Mouse (Mus musculus) bone marrow, adult 2 months (tissue): ENCODE data around the gene Cradd. TPM values are rescaled to one million over a fixed set of nuclear protein-coding genes. Genes with fewer than 3 reads are reported as not detected.

ENCODE experiments used
- H3K27ac ChIP-seq: fragments of 200-500 bp; 2 replicates; pipeline ENCODE4 v1.5.1; 2012; ENCODE audit warnings: low read depth, mild to moderate bottlenecking, control low read depth, inconsistent platforms, low read length; ENCODE audit not compliant: control insufficient read depth, poor library complexity, insufficient read depth
- H3K4me1 ChIP-seq: fragments of 200-500 bp; 2 replicates; pipeline ENCODE4 v1.6.1; 2011; ENCODE audit warnings: low read length; ENCODE audit not compliant: control insufficient read depth, insufficient read depth
- H3K4me3 ChIP-seq: fragments of 200-500 bp; replicated peaks from 2 replicates; pipeline ENCODE3; 2011; ENCODE audit warnings: mild to moderate bottlenecking, low read depth, low read length, control low read depth; ENCODE audit not compliant: control insufficient read depth
- CTCF ChIP-seq: fragments of 200-500 bp; IDR thresholded peaks from 2 replicates; pipeline ENCODE4 v1.5.1; 2011; ENCODE audit warnings: low read length, control low read depth; ENCODE audit not compliant: control insufficient read depth, insufficient read depth
- POLR2A ChIP-seq: fragments of 200-500 bp; IDR thresholded peaks from 2 replicates; pipeline ENCODE4 v1.6.1; 2011; ENCODE audit warnings: low read depth, mild to moderate bottlenecking, control low read depth, low read length, borderline replicate concordance; ENCODE audit not compliant: control insufficient read depth
- whole genome bisulfite sequencing: fragments of 180-500 bp; shearing (Covaris S2); methylation state at CpG from one replicate; pipeline ENCODE4 v1.1.7; 2018; 5-methylcytosine and 5-hydroxymethylcytosine counted together
- polyA plus RNA-seq: library from polyadenylated mRNA; stranded (reverse); fragments of >200 nt; gene quantifications from 2 replicates; pipeline ENCODE4 v1.2.4, GENCODE M21; 2011; ENCODE audit warnings: low replicate concordance; ENCODE audit not compliant: missing spikeins, insufficient read depth, insufficient read length

Cradd gene
- polyA plus RNA-seq, 1 experiment: 3.8 TPM

- Histone ChIP-seq H3K4me3 (no peak overlapping the region), H3K4me1 (peaks cover 5% of the 10 kb centered on the region), H3K27ac (no peak overlapping the region)
- 50% methylated on average over 5 of the region's 5 CpGs for WGBS
- TF ChIP-seq POLR2A: no peak
- peak; percentile 10; the same call in 1 of the 2 replicates for TF ChIP-seq CTCF
These were observed 31.7 kb downstream of the Cradd start for GRCm38 (mm10) chr10:95292269-95292668.

GRCm38 (mm10) chr10:95291133-95291876 lies 32.6 kb downstream of the Cradd start:
- WGBS: 22% methylated on average over 13 of the region's 13 CpGs
- no peak overlapping the region for H3K4me3 ChIP-seq
- no peak overlapping the region for H3K27ac ChIP-seq
- peaks cover 3% of the 10 kb centered on the region for H3K4me1 ChIP-seq
- TF ChIP-seq POLR2A (no peak), CTCF (no peak)

- 66% methylated on average over 8 of the region's 8 CpGs for WGBS
These were observed 34.1 kb downstream of the Cradd start for GRCm38 (mm10) chr10:95289819-95290218.

GRCm38 (mm10) chr10:95288206-95288605 lies 35.7 kb downstream of the Cradd start:
- WGBS: 69% methylated on average over 4 of the region's 4 CpGs
- TF ChIP-seq POLR2A (no peak), CTCF (no peak)
- peaks cover 3% of the 10 kb centered on the region for H3K4me1 ChIP-seq

More at GRCm38 (mm10) chr10:95289819-95290218, 34.1 kb downstream of the Cradd start:
- TF ChIP-seq POLR2A: no peak
- H3K4me1 ChIP-seq: peaks cover 3% of the 10 kb centered on the region
- no peak overlapping the region for H3K4me3 ChIP-seq
- H3K27ac ChIP-seq: no peak overlapping the region

GRCm38 (mm10) chr10:95287351-95287750 lies 36.6 kb downstream of the Cradd start:
- Histone ChIP-seq H3K27ac (no peak overlapping the region), H3K4me3 (no peak overlapping the region), H3K4me1 (peaks cover 3% of the 10 kb centered on the region)
- WGBS: 91% methylated on average over 8 of the region's 8 CpGs
- no peak for TF ChIP-seq CTCF
- TF ChIP-seq POLR2A: no peak

More at GRCm38 (mm10) chr10:95288206-95288605, 35.7 kb downstream of the Cradd start:
- Histone ChIP-seq H3K4me3 (no peak overlapping the region), H3K27ac (no peak overlapping the region)

GRCm38 (mm10) chr10:95283434-95283833 lies 40.5 kb downstream of the Cradd start:
- H3K4me1 ChIP-seq: no peaks in the 10 kb centered on the region
- no peak overlapping the region for H3K27ac ChIP-seq
- no peak overlapping the region for H3K4me3 ChIP-seq
- TF ChIP-seq CTCF (no peak), POLR2A (no peak)
- WGBS: 54% methylated on average over 12 of the region's 12 CpGs

GRCm38 (mm10) chr10:95281996-95282395 lies 41.9 kb downstream of the Cradd start:
- no peak for TF ChIP-seq CTCF
- TF ChIP-seq POLR2A: no peak
- 92% methylated on average over 3 of the region's 3 CpGs for WGBS
- no peak overlapping the region for H3K4me3 ChIP-seq
- H3K27ac ChIP-seq: no peak overlapping the region
- no peaks in the 10 kb centered on the region for H3K4me1 ChIP-seq

- H3K27ac ChIP-seq: no peak overlapping the region
- no peaks in the 10 kb centered on the region for H3K4me1 ChIP-seq
- no peak overlapping the region for H3K4me3 ChIP-seq
- no peak for TF ChIP-seq POLR2A
- TF ChIP-seq CTCF: no peak
- 77% methylated on average over 6 of the region's 6 CpGs for WGBS
These were observed 42.4 kb downstream of the Cradd start for GRCm38 (mm10) chr10:95281466-95281990.
